Mouse (Mus musculus) urinary bladder, adult 2 months (tissue): ENCODE measurements at regions not wholly inside any gene's neighbourhood (a gene's known extent, or its start where the extent isn't known, plus 50 kb on each side); places are given as distances from the start of the nearest gene placed in this dataset.
"Not testable (repeated sequence)": the region's sequence is repeated elsewhere in the genome, so short reads cannot be mapped to it uniquely, and the experiment has no call there.

Experiments used
- DNase-seq: peaks from one replicate; pipeline ENCODE4 v3.0.0; 2022; ENCODE audit warnings: low spot score

DNA sequence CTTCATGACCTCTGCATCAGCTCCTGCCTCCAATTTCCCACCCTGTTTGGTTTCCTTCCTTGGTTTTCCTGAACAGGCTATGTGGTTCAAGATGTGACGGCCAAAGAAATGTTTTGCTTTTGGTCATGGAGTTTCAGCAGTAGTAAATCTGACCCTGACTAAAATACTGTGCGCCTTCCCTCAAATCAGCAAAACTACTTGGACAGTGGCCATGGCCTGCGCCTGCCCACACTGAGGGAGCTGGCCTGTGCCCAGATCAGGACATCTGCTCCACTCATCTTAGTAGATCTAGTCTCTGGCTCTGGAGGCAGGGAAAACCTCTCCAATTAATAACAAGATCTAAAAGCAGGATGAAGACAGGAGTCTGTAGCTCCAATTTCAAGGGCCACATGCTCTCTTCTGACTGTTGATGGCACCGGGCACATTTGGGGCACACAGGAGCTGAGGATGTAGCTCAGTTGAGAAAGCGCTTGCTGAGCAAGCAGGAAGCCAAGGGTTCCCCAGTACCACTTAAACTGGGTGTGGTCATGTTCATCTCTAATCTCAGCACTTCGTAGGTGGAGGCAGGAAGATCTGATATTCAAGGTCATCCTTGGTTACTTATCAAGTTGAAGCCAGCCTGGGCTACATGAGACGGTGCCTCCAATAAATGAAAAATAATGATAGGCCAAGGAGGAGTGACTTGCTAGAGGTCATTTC lies 96.6 kb upstream of the Mrps10 start:
- no peak for DNase-seq

DNA sequence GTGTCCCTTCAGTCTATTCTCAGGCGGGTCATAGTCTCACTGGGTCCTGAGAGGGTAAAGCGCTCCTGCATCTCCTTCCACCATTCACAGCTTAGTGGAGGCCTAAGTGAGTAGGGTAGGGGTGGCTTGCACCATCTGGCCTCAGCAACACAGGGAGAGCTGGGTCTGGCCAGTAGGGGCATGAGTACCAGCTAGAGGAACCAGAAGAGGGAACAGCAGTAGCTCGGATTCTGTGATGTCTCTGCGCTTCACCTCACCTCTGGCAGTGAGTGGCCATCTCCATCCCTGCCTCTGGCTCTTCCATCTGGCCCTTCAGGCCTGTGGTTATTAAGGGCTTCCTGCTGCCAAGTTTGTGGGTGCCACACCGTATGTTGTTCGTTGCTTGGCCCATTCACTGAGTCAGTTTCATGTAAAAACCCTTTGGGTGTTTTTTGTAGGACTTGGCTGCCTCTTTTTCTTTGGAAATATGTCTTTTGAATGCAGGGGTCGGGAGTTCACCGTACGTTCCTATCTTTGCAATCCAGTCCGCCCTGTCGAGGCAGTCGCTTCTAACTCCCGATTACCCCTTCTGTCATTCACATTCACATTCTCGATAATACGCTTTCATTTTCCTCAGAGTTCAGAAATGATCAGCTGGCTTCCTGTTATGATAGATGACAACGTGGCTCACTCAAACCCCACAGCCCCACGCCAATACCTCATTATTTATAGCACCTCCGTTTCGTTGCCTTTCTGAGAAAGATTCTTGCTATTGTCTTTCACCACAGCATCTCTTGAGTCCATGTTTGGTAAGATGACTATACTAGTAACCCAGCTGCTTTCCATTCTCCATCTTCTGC lies 99.4 kb upstream of the Mrps10 start:
- no peak for DNase-seq

DNA sequence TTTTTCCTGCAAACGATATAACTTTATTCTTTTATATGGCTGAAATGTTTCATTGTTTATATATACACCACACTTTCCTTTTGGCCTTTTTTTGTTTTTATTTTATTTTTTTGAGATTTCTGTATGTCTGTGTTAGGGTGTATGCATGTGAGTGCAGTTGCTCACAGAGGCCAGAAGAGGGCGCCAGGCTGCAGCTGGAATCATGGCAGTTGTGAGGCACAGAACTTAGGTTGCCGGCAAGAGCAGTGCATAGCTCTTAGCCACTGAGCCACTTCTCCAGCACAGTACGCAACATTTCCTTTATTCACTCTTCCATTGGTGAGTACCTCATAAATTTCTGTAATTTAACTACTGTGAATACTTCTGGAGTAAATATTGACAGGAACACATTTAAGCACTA lies 100.8 kb upstream of the Mrps10 start:
- DNase-seq: no peak

DNA sequence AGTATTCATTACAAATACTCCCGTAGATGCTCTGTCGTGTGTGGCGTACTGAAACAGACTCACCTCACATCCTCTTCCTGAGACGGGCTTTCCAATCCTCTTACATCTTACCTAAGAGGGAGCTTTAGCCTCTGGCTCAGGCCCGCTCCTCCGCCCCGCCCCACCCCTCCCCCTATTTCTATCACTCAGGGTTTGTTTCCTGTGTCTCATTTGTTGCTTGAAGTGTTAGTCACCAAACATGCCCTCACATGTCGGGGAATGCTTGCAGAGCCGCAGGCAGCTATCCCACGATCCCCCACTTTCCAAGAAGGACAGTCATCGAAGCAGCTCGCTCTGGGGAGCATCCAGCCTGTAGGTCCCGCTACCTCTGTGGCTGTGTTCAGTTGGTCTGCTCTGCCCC lies 101.6 kb upstream of the Mrps10 start:
- no peak for DNase-seq

DNA sequence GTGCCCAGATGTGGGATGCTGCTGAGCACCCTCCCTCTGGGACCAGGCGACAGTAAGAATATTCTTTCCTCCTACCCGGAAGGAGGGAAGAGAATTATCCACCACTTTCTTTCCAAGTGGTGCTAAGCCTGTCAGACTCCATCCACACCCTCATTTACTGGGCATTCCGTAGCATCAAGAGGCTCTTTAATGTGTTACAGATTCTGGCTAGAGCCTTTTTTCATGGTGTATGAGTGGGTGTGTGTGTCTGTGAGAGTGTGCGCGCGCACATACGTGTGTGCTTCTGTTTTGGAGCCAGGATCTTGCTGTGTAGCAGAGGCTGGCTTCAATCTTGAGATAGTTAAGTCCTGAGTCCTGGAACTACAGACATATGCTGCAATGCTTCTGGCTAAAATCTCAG lies 102.4 kb upstream of the Mrps10 start:
- DNase-seq: no peak

DNA sequence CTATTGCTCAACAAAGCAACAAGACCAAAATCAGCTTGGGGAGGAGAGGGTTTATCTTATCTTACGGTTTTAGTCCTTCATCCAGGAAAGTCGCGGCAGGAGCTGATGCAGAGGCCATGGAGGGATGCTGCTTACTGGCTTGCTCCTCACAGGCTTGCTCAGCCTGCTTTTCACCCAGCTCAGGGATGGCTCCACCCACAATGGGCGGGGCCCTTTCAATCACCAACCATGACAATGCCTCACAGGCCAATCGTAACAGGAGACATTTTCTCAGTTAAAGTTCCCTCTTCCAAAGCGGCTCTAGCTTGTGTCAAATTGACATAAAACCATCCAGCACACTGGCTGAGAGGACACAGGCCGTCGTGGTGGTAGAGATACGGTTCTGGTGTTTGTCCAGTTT lies 105.7 kb upstream of the Mrps10 start:
- no peak for DNase-seq

DNA sequence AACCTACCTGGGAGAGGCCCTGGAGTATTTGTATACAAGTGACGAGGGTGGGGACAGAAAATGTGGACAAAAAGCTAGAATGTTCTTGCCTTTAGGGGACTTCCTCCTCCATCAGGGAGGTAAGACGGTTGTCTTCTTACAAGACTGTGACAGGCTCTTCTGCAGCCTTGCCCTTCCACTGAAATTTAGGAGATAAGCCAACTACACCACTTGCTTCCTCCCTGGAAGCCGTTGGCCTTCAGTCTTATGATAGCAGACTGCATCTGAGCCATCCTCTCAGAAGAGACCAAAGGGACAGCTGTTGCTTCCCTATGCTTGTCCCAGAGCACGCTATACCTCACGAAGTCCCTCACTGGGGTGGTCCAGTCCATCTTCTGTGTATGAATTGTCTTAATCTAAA lies 106.5 kb upstream of the Mrps10 start:
- DNase-seq: no peak

DNA sequence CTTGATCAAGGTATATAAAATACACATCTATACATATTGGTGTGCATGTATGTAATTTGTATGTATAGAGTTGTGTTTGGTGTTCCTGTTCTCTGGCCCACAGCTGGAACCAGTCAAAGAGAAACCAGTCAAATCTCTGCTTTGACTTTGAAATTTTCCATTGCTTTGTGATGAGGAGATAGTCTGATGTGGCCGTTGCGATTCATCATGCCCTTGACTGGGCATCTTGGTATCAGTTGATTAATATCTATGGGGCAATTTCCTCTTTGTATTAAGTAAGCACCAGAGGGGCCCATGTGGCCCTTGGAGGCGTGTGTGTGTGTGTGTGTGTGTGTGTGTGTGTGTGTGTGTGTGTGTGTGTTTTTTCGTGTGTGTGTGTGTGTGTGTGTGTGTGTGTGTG lies 107.7 kb upstream of the Mrps10 start:
- no peak for DNase-seq

DNA sequence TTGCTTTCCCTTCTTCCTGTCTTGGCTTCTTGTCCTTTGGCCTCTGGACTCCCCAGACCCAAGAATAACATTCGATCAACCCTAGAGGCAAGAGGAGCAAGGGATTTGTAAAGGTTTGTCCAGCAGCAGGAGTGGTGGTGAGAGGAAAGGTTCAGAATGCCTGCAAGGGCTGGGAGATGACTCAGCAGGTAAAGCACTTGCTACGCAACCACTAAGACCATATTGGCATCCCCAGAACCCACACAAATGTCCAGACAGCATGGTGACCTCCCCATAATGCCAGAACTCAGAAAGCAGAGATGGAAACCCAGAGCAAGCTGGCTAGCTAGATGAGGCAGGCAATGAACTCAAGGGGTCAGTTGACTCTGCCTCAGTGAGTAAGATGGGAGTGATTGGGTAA lies 110.4 kb upstream of the Mrps10 start:
- DNase-seq: no peak

DNA sequence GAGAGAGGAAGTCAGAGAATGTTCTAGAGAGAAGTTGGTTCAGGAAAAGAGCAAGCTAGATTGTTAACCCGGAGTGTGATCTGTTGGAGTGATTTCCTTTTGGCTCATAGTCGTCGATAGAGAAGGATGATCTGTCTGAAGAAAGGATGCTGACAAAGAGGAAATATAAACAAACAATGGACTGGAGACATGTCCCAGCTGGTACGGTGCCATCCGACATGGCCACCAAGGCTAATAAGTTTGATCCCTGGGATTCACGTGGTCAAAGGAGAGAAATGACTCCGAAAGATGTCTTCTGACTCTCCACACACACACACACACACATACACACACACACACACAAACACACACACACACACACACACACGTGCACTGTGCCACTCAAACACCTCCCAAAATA lies 113.5 kb upstream of the Mrps10 start:
- DNase-seq: no peak

DNA sequence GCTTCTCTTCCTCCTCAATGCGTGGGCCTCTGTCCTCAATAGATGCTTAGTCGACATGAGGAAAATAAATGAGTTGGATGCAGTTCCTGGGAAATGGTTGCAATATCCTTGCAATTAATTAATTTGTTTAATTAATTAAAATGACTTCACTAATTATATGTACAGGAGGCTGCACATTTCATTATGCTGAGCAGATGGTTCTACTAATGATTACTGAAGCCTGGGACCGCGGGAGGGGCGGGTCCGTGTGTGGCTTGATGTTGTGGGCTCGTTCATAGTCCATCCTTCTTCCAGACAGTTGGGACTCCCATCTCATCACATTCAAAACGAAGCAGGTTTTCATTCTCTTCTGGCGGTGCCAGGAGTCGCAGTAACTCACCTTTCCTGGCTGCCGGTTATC lies 114.7 kb upstream of the Mrps10 start:
- no peak for DNase-seq

DNA sequence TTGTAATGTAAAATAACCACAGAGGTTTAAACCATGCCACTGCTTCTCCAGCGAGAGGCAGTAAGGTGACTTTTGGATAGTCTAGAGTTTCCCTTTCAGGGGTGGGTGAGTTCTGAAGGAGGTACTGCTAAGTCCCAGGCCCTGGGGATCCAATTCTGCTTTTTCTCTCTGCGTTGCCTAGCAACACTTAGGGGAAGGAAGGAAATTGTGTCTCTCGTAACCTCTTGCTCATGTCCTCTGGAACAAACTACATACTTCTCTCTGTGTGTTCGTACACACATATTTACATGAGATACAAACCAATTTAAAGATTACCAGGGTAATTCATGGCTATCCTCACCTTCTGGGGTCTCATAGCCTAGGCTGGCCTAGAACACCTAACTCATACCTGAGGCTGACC lies 118.7 kb upstream of the Mrps10 start:
- no peak for DNase-seq

DNA sequence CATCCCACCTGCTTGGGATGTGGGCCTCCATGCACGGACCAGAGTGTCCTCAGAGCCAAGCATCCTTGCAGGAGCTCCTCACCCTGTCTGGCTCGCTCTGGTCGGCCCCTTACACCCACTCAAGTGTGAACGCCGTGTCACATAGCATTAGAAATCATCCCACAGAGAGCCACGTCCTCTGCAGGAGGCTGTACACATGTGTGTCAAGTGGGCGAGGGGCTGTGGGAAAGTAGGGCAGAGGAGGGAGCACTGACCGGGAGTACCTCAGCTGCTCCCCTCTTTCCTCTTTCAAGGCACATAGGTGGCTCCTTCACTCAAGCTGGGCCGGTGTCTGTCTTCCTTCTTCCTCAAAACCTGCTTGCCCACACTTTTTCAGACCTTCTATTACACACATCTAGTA lies 119.5 kb upstream of the Mrps10 start:
- DNase-seq: no peak

DNA sequence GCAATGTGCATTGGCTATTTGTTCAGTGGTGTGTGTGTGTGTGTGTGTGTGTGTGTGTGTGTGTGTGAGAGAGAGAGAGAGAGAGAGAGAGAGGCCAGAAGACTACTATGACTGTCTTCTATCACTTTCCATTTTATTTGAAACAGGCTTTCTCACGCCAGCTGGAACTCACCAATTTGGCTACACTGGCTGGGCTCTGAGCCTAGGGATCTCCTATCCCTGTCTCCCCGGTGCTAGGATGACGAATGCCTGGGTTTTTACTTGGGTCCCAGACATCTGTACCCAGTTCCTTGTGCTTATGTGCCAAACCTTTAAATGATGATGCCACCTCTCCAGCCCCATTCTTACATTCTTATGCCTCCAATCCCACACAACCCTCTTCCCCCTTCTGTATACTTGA lies 120.6 kb upstream of the Mrps10 start:
- no peak for DNase-seq

DNA sequence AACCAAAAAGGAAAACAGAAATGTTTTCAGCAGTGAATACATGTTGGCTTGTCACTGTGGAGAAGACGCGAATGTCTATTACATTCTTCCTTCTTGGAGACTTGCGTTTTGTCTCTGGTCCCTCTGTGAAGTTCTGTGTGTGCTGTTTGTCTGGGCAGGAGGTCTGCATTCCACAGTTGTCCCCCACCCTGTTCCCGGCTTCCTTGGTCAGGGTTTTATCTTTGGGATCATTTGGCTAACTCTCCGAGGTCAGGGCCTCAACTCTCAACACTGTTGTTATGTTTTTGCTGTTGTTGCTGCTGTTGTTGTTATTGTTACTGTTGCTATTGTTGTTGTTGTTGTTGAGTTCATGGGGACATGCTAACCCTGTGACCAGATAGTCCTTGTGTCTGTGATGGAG lies 121.2 kb upstream of the Mrps10 start:
- no peak for DNase-seq

DNA sequence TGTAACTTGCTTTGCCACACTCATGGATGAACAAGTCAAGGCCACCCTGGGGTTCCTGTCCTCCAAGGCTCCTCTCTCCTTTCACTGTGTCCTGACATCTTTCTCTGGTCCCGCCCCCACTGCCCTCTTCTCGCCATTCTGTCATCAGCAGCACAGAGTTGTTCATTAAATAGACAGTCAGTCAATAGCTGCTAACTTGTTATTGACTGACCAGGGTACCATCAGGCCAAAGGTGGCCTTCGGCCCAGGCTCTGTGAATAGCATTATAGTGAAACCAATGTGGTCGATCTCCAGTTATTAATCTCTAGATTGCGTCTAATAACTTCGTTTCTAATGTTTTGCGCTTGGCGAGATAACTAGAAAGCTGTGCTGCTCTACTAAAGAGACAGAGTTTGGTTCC lies 122.1 kb upstream of the Mrps10 start:
- no peak for DNase-seq

DNA sequence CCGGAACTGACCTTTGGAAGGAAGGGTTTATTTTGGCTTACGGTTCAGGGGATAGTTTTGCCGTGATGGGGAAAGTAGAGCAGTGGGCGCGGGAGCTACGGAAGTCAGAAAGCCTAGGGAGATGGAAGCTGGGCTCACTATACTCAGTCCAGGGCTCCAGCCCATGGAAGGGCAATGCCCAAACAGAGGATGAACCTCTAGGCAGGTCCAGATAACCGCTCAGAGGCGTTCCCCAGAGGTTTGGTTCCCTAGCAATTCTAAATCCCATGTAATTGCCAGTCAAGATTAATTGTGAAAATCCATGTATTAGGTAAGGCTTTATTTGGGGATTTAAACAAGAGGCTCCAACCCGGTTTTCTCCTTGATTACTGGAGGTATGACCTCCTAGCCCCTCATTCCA lies 123.1 kb upstream of the Mrps10 start:
- no peak for DNase-seq

DNA sequence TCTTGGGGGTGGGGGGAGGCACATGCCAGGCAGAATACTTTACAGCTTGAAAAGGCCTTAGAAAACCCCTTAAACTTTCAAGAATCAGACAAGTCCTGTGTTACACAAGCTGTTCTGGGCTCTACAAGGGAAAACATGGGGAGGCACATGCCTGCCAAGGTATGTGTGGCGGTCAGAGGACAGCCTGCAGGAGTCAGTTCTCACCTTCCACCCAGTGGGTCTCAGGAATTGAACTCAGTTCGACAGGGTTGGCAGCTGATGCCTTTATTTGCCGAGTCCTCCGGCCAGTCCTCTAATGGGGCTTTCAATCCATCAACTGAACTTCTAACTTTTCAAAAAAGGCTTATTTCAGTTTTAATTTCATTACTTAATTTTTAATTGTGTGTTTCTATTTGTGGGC lies 129.6 kb upstream of the Mrps10 start:
- no peak for DNase-seq

DNA sequence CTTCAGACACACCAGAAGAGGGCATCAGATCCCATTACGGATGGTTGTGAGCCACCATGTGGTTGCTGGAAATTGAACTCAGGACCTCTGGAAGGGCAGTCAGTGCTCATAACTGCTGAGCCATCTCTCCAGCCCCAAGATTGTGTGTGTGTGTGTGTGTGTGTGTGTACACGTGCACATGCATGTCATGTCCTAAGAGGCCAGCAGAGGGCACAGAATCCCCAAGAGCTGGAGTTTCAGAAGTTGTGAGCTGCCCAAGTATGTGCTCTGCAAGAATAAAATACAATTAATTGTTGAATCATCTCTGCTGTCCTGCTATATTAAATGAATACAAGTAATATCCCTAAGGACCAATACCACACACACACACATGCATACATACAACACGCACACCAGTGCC lies 130.8 kb upstream of the Mrps10 start:
- DNase-seq: not testable (repeated sequence)

DNA sequence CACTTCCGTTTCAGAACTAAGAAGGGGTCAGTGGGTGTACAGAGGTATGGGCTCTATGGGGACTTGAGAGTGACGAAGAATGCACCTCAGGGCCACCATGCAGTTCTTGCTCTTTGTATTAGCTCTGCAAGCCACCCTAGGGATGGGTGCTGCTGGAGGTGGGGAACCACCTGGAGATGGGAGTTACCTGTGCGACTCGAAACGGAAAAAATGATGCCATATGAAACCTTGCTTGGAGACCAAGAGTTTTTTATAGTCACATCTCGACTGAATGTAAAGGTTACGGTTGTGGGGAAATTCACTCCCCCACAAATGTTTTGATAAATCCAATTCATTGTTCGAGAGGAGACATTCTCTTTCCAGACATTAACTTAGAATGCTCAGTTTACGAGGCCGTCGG lies 134.3 kb upstream of the Mrps10 start:
- DNase-seq: no peak

DNA sequence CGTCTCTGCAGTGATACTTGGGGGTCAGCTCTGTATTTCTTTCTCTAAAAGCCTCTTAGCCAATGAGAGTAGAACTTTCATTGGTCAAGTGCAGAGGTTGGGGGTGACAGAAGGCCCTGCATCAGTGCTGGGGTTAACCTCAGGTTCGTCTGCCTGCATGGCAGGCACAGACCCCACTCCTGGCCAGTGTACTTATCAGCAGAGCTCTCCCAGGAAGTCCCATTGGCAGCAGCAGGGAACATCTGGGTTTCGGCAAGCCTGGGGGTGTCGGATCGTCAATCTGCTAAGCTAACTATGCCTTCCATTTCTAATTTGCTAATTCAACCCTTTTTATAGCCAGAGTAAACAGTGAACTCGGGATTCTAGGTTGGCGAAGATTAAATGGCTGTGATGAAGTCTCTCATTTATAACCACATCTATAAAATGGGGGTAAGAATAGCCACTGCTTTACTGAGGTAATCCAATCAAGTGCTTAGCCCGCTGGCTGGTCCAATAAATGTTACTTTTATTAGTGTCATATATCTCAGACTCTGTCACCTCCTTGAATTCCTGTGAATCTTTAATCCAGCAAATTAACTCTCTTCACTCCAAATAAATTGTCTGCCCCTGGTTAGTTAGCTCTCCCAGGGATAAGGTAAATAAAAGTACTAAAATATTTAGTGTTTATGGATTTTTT lies 135.5 kb upstream of the Mrps10 start:
- DNase-seq: no peak

DNA sequence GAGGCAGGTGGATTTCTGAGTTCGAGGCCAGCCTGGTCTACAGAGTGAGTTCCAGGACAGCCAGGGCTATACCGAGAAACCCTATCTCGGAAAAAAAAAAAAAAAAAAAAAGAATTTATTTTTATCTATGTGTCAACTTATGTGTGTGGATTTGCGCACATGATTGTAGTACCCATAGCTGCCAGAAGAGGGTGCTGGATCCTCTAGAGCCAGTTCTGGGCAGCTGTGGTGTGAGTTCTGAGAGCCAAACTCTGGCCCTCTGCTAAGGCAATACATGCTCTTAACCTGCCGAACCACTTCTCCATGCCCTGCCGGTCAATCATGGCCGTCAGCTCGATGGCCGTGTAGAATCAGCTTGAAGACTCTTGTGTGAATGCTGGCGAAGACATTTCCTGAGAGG lies 138.0 kb upstream of the Mrps10 start:
- DNase-seq: no peak

DNA sequence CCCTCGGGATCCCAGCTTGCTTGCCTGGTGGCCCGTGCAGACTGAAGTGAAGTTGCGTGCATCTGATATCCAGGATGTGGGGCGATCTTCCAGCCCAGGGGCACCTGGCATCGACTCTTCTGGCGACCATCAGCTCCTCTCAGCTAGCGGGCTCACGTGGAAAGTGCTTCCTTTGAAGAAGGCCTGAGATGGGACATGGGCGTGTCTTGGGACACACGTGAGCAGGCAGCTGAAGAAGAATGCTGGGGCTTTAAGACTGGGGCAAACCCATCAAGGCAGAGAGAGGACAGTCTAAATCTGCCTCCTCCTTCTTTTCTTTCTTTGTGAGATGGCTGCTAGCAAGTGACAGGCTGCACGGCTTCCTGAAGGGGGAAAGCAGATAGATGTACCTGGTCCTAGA lies 142.3 kb upstream of the Mrps10 start:
- no peak for DNase-seq
